ENCODE assay signal across 9 mouse cellular contexts in genomic region chr14:54228933-54229713, GRCm38 (mm10). TPM values are rescaled to one million over a fixed set of nuclear protein-coding genes. Genes with fewer than 3 reads are reported as not detected.
DNase-seq lines count a peak whose midpoint lies in the region; ATAC-seq and TF ChIP-seq lines count a peak whose summit lies in the region.
"Had no signal": no experiment of that assay in that cellular context is flagged by ENCODE, and none has a peak within 500 bp of the region (broad histone marks: within the 10 kb centered on the region; RNA-seq: fewer than 3 reads in every experiment).

No protein-coding gene starts in this region.

- H3K36me3 ChIP-seq in CH12.LX (replicated peaks in 1 of 2; ENCODE audit: control insufficient read depth in 1 of 2, insufficient read depth in 1 of 2, low read length in 1 of 2): peaks cover 0 to under 1% of the 10 kb centered on the region in 2 experiments
- 0 out of 2 replicates have a peak, but pooled peaks cover 1% of the 10 kb centered on the region for H3K36me3 ChIP-seq in forebrain, embryonic 14.5 days (ENCODE audit: control insufficient read depth, insufficient read depth, low read length)

- peak overlapping the region; percentile 85 for H3K4me2 ChIP-seq in CH12.LX (ENCODE audit: insufficient read depth, low read depth, poor library complexity, severe bottlenecking)
- H3K4me2 ChIP-seq in forebrain, embryonic 14.5 days (ENCODE audit: low read length): peak overlapping the region; percentile 62

- no peaks in the 10 kb centered on the region for H3K27me3 ChIP-seq in CH12.LX (replicated peaks)
- H3K27me3 ChIP-seq in forebrain, embryonic 14.5 days (replicated peaks; ENCODE audit: control insufficient read depth, insufficient read depth, low read length): no peaks in the 10 kb centered on the region

- no peak for TF ChIP-seq CTCF in CH12.LX (conservative IDR thresholded peaks at IDR 0.05 in 1 of 2, IDR thresholded peaks at IDR 0.05 in 1 of 2; ENCODE audit: low read depth in 2 of 2, low read length in 2 of 2)

- H3K4me3 ChIP-seq in CH12.LX (replicated peaks in 1 of 3; ENCODE audit: low read depth in 2 of 3, low read length in 2 of 3, poor library complexity in 1 of 3): peak overlapping the region in 1 of 3 experiments; percentile 23
- peak overlapping the region; percentile 24 for H3K4me3 ChIP-seq in forebrain, embryonic 14.5 days (ENCODE audit: low read depth, low read length)

- in situ Hi-C loops in CH12.LX (cut with MboI; ENCODE audit: low pct_ligation_motif_present, low pct_unique_long_range_greater_than_20kb, low sequenced_read_pairs): loop anchor here (5.0 kb wide), 1 partner anchor 162 kb away; no protein-coding TSS in a partner anchor

- no peaks in the 10 kb centered on the region for H3K9me3 ChIP-seq in CH12.LX (replicated peaks; ENCODE audit: low read length)
- H3K9me3 ChIP-seq in forebrain, embryonic 14.5 days (replicated peaks; ENCODE audit: control insufficient read depth, low read length): no peaks in the 10 kb centered on the region

- H3K79me2 ChIP-seq in CH12.LX (replicated peaks; ENCODE audit: control insufficient read depth, extremely low read depth, insufficient read depth, poor library complexity, severe bottlenecking): no peaks in the 10 kb centered on the region

- intact Hi-C loops in left cerebral cortex, postnatal 36 days (cut with DNase I): loop anchor here (2.0 to 5.0 kb wide), 6 partner anchors 167 to 413 kb away; partner anchors contain the start of genes Ajuba, Cdh24 and Gm17606

- dilution Hi-C loops in CH12.LX (cut with MboI; ENCODE audit: extremely low pct_ligation_motif_present, extremely low pct_unique_long_range_greater_than_20kb, low sequenced_read_pairs): no loop called here

- TF ChIP-seq EP300 in CH12.LX (IDR thresholded peaks at IDR 0.05; ENCODE audit: low read length): no peak

- TF ChIP-seq POLR2A in CH12.LX (IDR thresholded peaks at IDR 0.05; ENCODE audit: low read depth, low read length): no peak

- TF ChIP-seq RAD21 in CH12.LX (IDR thresholded peaks at IDR 0.05; ENCODE audit: low read depth, low read length): no peak

- H3K27ac ChIP-seq in CH12.LX (ENCODE audit: insufficient read depth, low read depth): peak overlapping the region; percentile 85
- H3K27ac ChIP-seq in forebrain, embryonic 14.5 days (ENCODE audit: low read depth, low read length): peak overlapping the region; percentile 75

- ATAC-seq in forebrain, embryonic 14.5 days: peak; percentile 51

- peaks cover 28 to 92% of the 10 kb centered on the region in 2 experiments for H3K4me1 ChIP-seq in CH12.LX (ENCODE audit: control insufficient read depth in 1 of 2, insufficient read depth in 2 of 2)
- peaks cover 14% of the 10 kb centered on the region for H3K4me1 ChIP-seq in forebrain, embryonic 14.5 days (ENCODE audit: control insufficient read depth, insufficient read depth, low read length)

- DNase-seq in cerebellum, postnatal 10 days: peak; percentile 28 to 33
- DNase-seq in cerebellum, adult 11 months: no peak
- peak; percentile 27 for DNase-seq in CH12.LX (ENCODE audit: extremely low read depth)
- peak; percentile 73 for DNase-seq in forebrain, embryonic 14.5 days (ENCODE audit: low spot score)
- peak; percentile 25 for DNase-seq in mesoderm, embryonic 11.5 days (ENCODE audit: low read depth, low spot score)
- no peak for DNase-seq in adrenal gland, adult 8-10 months
- no peak for DNase-seq in urinary bladder, postnatal 36 days (ENCODE audit: low spot score in 2 of 2)
- DNase-seq in left cerebral cortex, postnatal 36 days (ENCODE audit: low spot score in 2 of 2): no peak

- peak overlapping the region; percentile 16 for H3K9ac ChIP-seq in CH12.LX (ENCODE audit: insufficient read depth, low read depth)
- peak overlapping the region; percentile 68 for H3K9ac ChIP-seq in forebrain, embryonic 14.5 days (ENCODE audit: low read length)

- 7% methylated on average over 25 of the region's 25 CpGs for WGBS in forebrain, embryonic 14.5 days

TF ChIP-seq in CH12.LX, 34 proteins besides CTCF, POLR2A, EP300 and RAD21:
- TF ChIP-seq SIN3A (IDR thresholded peaks at IDR 0.05; ENCODE audit: low read length): peak; percentile 70
- TF ChIP-seq ETS1 (conservative IDR thresholded peaks at IDR 0.05; ENCODE audit: low read depth, low read length): peak; percentile 39; the same call in 1 of the 2 replicates
- TF ChIP-seq MXI1 (IDR thresholded peaks at IDR 0.05; ENCODE audit: low read depth, low read length): peak; percentile 38; the same call in 1 of the 2 replicates
- no peak for TF ChIP-seq JUND (conservative IDR thresholded peaks at IDR 0.05; ENCODE audit: low read depth, low read length)
- peak; percentile 66 for TF ChIP-seq BHLHE40 (IDR thresholded peaks at IDR 0.05; ENCODE audit: low read depth, low read length)
- TF ChIP-seq TCF12 (IDR thresholded peaks at IDR 0.05; ENCODE audit: low read depth, low read length): peak; percentile 52; the same call in 1 of the 2 replicates
- no peak for TF ChIP-seq MAFK (IDR thresholded peaks at IDR 0.05; ENCODE audit: insufficient replicate concordance, low read length)
- 0 out of 2 replicates have a peak, but pooled peaks have one; percentile 51 for TF ChIP-seq MAX (IDR thresholded peaks at IDR 0.05; ENCODE audit: low read length)
- TF ChIP-seq PAX5 (IDR thresholded peaks at IDR 0.05; ENCODE audit: low read length): no peak
- 0 out of 2 replicates have a peak, but pooled peaks have one; percentile 28 for TF ChIP-seq IRF4 (IDR thresholded peaks at IDR 0.05; ENCODE audit: low read depth, low read length)
- TF ChIP-seq MEF2A (IDR thresholded peaks at IDR 0.05; ENCODE audit: borderline replicate concordance, low read depth, low read length): 0 out of 2 replicates have a peak, but pooled peaks have one; percentile 6

RNA-seq across cellular contexts. Expression of gene Dad1, which starts 24.8 kb away (rescaled TPM):
- total RNA-seq in CH12.LX (2012; rRNA removed) (161 and 196 TPM in 2 replicates), CH12.LX (2014; rRNA removed) (192 and 279 TPM in 2 replicates)
- 213 and 287 TPM in 2 replicates for polyA plus RNA-seq in CH12.LX (2012; ENCODE audit: insufficient read length, low read depth)
- polyA plus RNA-seq in forebrain, embryonic 14.5 days (2014; fragmentation: Nextera tagmentation; extraction: Ambion mirVana): 310 and 372 TPM in 2 replicates
- 100 to 1,000 TPM; 387 to 496 (median 428) TPM for total RNA-seq in adrenal gland, adult 8-10 months (2022)
- 100 to 1,000 TPM; 114 to 126 TPM for total RNA-seq in left cerebral cortex, postnatal 36 days (2021)

RNA-seq across cellular contexts. Expression of gene Abhd4, which starts 24.9 kb away (rescaled TPM):
- total RNA-seq in CH12.LX (2012; rRNA removed): 13.4 and 19.8 TPM in 2 replicates
- 13.4 and 15.9 TPM in 2 replicates for total RNA-seq in CH12.LX (2014; rRNA removed)
- 22.0 and 23.0 TPM in 2 replicates for polyA plus RNA-seq in CH12.LX (2012; ENCODE audit: insufficient read length, low read depth)
- polyA plus RNA-seq in forebrain, embryonic 14.5 days (2014; fragmentation: Nextera tagmentation; extraction: Ambion mirVana): 61.7 and 63.6 TPM in 2 replicates
- total RNA-seq in adrenal gland, adult 8-10 months (2022): 100 to 1,000 TPM; 810 to 947 (median 895) TPM
- 10 to 100 TPM; 45.9 to 53.4 TPM for total RNA-seq in left cerebral cortex, postnatal 36 days (2021)

RNA-seq across cellular contexts. Expression of gene Olfr49, which starts 55.6 kb away (rescaled TPM):
- not detected in 2 replicates for total RNA-seq in CH12.LX (2012; rRNA removed)
- not detected in 2 replicates for total RNA-seq in CH12.LX (2014; rRNA removed)
- 0.07 TPM in 2 replicates for polyA plus RNA-seq in CH12.LX (2012; ENCODE audit: insufficient read length, low read depth)
- polyA plus RNA-seq in forebrain, embryonic 14.5 days (2014; fragmentation: Nextera tagmentation; extraction: Ambion mirVana): not detected in 2 replicates
- under 1 TPM in 1 of 4 experiments, not detected in 3; 0.05 TPM for total RNA-seq in adrenal gland, adult 8-10 months (2022)
- total RNA-seq in left cerebral cortex, postnatal 36 days (2021): not detected
- polyA plus RNA-seq: C2C12 had no signal

Comparison
In these comparisons a context has a peak if more than half of its experiments do, and no peak if none do; other contexts are left out.
1. DNase-seq: peak in cerebellum, postnatal 10 days (2 of 2), CH12.LX (single experiment), forebrain, embryonic 14.5 days (single experiment) and mesoderm, embryonic 11.5 days (single experiment); none in cerebellum, adult 11 months (single experiment), adrenal gland, adult 8-10 months (single experiment), urinary bladder, postnatal 36 days (0 of 2) and left cerebral cortex, postnatal 36 days (0 of 2).
2. RNA of gene Abhd4, which starts 24.9 kb away (total RNA-seq): 810 to 947 TPM in adrenal gland, adult 8-10 months; 45.9 to 53.4 TPM in left cerebral cortex, postnatal 36 days and 13.4 to 19.8 TPM in CH12.LX; every median in the first group is over 10 times any median in the second.